Mouse (Mus musculus) cerebellum, postnatal 36 days (tissue): Measurements from ENCODE around the gene Igsf6.
A peak's percentile ranks its signal among the peaks of the same experiment; 100 is the strongest.
"Not testable (repeated sequence)": the region's sequence is repeated elsewhere in the genome, so short reads cannot be mapped to it uniquely, and the experiment has no call there.

Experiments
- DNase-seq, 2 experiments: peaks; one replicate each; pipeline ENCODE4 v3.0.0; 2021 to 2022; ENCODE audit warnings: mixed read lengths in 2 of 2

Gene Igsf6

GRCm38 (mm10) chr7:121047624-121048023 is 26.7 kb downstream of the Igsf6 start:
- DNase-seq = no peak

- DNase-seq = no peak
Observed at GRCm38 (mm10) chr7:121045671-121046453, 28.5 kb downstream of the Igsf6 start.

GRCm38 (mm10) chr7:121044251-121044650 is 30.1 kb downstream of the Igsf6 start:
- no peak for DNase-seq

- DNase-seq = no peak
Observed at GRCm38 (mm10) chr7:121043510-121043909, 30.9 kb downstream of the Igsf6 start.

- DNase-seq = no peak
Observed at GRCm38 (mm10) chr7:121043004-121043403, 31.4 kb downstream of the Igsf6 start.

GRCm38 (mm10) chr7:121041989-121042388 is 32.4 kb downstream of the Igsf6 start:
- no peak for DNase-seq

- no peak for DNase-seq
Observed at GRCm38 (mm10) chr7:121040595-121040994, 33.8 kb downstream of the Igsf6 start.

GRCm38 (mm10) chr7:121035161-121035721 is 39.1 kb downstream of the Igsf6 start:
- DNase-seq = no peak

GRCm38 (mm10) chr7:121034701-121035141 is 39.7 kb downstream of the Igsf6 start:
- DNase-seq = peak; percentile 75 to 76

GRCm38 (mm10) chr7:121033856-121034652 is 40.3 kb downstream of the Igsf6 start, which contains the start of gene Mettl9:
TSS of gene Mettl9 (plus strand) at chr7:121034445.
- DNase-seq = peak; percentile 93 to 94

GRCm38 (mm10) chr7:121029947-121030346 is 44.4 kb downstream of the Igsf6 start:
- not testable (repeated sequence) for DNase-seq

GRCm38 (mm10) chr7:121026300-121026699 is 48.1 kb downstream of the Igsf6 start:
- DNase-seq = no peak

GRCm38 (mm10) chr7:121025221-121026008 is 49.0 kb downstream of the Igsf6 start:
- no peak for DNase-seq

GRCm38 (mm10) chr7:121020277-121020676 is 54.1 kb downstream of the Igsf6 start:
- no peak for DNase-seq

GRCm38 (mm10) chr7:121018778-121019177 is 55.6 kb downstream of the Igsf6 start:
- no peak for DNase-seq

- no peak for DNase-seq
Observed at GRCm38 (mm10) chr7:121014486-121014885, 59.9 kb downstream of the Igsf6 start.
